Comparison of ENCODE assay signal across 21 mouse cellular contexts in genomic region chr1:139478898-139479297, GRCm38 (mm10). TPM values are rescaled to one million over a fixed set of nuclear protein-coding genes. Genes with fewer than 3 reads are reported as not detected.
DNase-seq lines count a peak whose midpoint lies in the region; ATAC-seq and TF ChIP-seq lines count a peak whose summit lies in the region.
"Had no signal": no experiment of that assay in that cellular context is flagged by ENCODE, and none has a peak within 500 bp of the region (broad histone marks: within the 10 kb centered on the region; RNA-seq: fewer than 3 reads in every experiment).

No protein-coding gene starts in this region.

- no peak overlapping the region for H3K4me3 ChIP-seq in hindbrain, embryonic 14.5 days (replicated peaks; ENCODE audit: low read length)
- no peak overlapping the region for H3K4me3 ChIP-seq in hindbrain, embryonic 13.5 days
- no peak overlapping the region for H3K4me3 ChIP-seq in forebrain, postnatal 0 days (ENCODE audit: low read depth, low read length)
- H3K4me3 ChIP-seq: embryonic facial prominence, embryonic 13.5 days; midbrain, embryonic 10.5 days; stomach, embryonic 15.5 days had no signal

- no peak overlapping the region for H3K9ac ChIP-seq in hindbrain, embryonic 14.5 days
- H3K9ac ChIP-seq in hindbrain, embryonic 13.5 days: no peak overlapping the region
- H3K9ac ChIP-seq in forebrain, postnatal 0 days: no peak overlapping the region
- H3K9ac ChIP-seq: embryonic facial prominence, embryonic 13.5 days; stomach, embryonic 15.5 days had no signal

- no peaks in the 10 kb centered on the region for H3K9me3 ChIP-seq in hindbrain, embryonic 14.5 days (ENCODE audit: control insufficient read depth, low read length)
- H3K9me3 ChIP-seq in hindbrain, embryonic 13.5 days: no peaks in the 10 kb centered on the region
- H3K9me3 ChIP-seq in forebrain, postnatal 0 days (ENCODE audit: low read length): no peaks in the 10 kb centered on the region
- H3K9me3 ChIP-seq: embryonic facial prominence, embryonic 13.5 days; midbrain, embryonic 10.5 days; stomach, embryonic 15.5 days had no signal

- H3K27me3 ChIP-seq in hindbrain, embryonic 14.5 days (ENCODE audit: control insufficient read depth, insufficient read depth, low read length): no peaks in the 10 kb centered on the region
- H3K27me3 ChIP-seq in hindbrain, embryonic 13.5 days: no peaks in the 10 kb centered on the region
- H3K27me3 ChIP-seq in forebrain, postnatal 0 days (ENCODE audit: insufficient read depth, low read length): no peaks in the 10 kb centered on the region
- H3K27me3 ChIP-seq: embryonic facial prominence, embryonic 13.5 days; stomach, embryonic 15.5 days had no signal

- 89% methylated on average over 11 of the region's 11 CpGs for WGBS in hindbrain, embryonic 14.5 days
- 91% methylated on average over 11 of the region's 11 CpGs for WGBS in hindbrain, embryonic 13.5 days
- WGBS in forebrain, postnatal 0 days: 75% methylated on average over 11 of the region's 11 CpGs

- no peak overlapping the region for H3K4me2 ChIP-seq in hindbrain, embryonic 14.5 days (replicated peaks)
- no peak overlapping the region for H3K4me2 ChIP-seq in hindbrain, embryonic 13.5 days
- no peak overlapping the region for H3K4me2 ChIP-seq in forebrain, postnatal 0 days (ENCODE audit: low read depth)
- H3K4me2 ChIP-seq: embryonic facial prominence, embryonic 13.5 days; stomach, embryonic 15.5 days had no signal

- no peak for TF ChIP-seq CTCF in forebrain, postnatal 0 days (IDR thresholded peaks at IDR 0.05; ENCODE audit: low read depth)

- no peak for ATAC-seq in hindbrain, embryonic 14.5 days (ENCODE audit: low FRiP score)
- no peak for ATAC-seq in hindbrain, embryonic 13.5 days (ENCODE audit: low FRiP score)
- ATAC-seq in forebrain, postnatal 0 days: peak; percentile 30; the same call in 1 of the 2 replicates

- peak; percentile 27 for DNase-seq in hindbrain, embryonic 14.5 days (ENCODE audit: low spot score)
- peak; percentile 2 for DNase-seq in lung, postnatal 10 days
- DNase-seq in lung, postnatal 36 days: no peak
- peak; percentile 26 for DNase-seq in right cerebral cortex, postnatal 14 days
- DNase-seq in right cerebral cortex, adult 18-20 months: no peak
- DNase-seq in forebrain, postnatal 0 days: peak; percentile 21
- no peak for DNase-seq in spleen, adult 12 weeks (ENCODE audit: low spot score)
- DNase-seq: cerebellum, adult 9-10 months; gastrocnemius, postnatal 36 days; kidney, adult 11 months; liver; lung, adult 18-20 months; thymus, adult 18-20 months had no signal

- H3K4me1 ChIP-seq in hindbrain, embryonic 14.5 days (replicated peaks; ENCODE audit: control insufficient read depth, insufficient read depth, low read length): no peaks in the 10 kb centered on the region
- H3K4me1 ChIP-seq in hindbrain, embryonic 13.5 days (replicated peaks): no peaks in the 10 kb centered on the region
- H3K4me1 ChIP-seq in forebrain, postnatal 0 days (ENCODE audit: insufficient read depth): no peaks in the 10 kb centered on the region
- H3K4me1 ChIP-seq: embryonic facial prominence, embryonic 13.5 days; midbrain, embryonic 10.5 days; stomach, embryonic 15.5 days had no signal

- no peak overlapping the region for H3K27ac ChIP-seq in hindbrain, embryonic 14.5 days
- no peak overlapping the region for H3K27ac ChIP-seq in hindbrain, embryonic 13.5 days
- no peak overlapping the region; the same call in 1 of the 2 replicates for H3K27ac ChIP-seq in forebrain, postnatal 0 days (ENCODE audit: low read depth, low read length)
- H3K27ac ChIP-seq: embryonic facial prominence, embryonic 13.5 days; midbrain, embryonic 10.5 days; stomach, embryonic 15.5 days had no signal

- peaks cover 11% of the 10 kb centered on the region for H3K36me3 ChIP-seq in hindbrain, embryonic 14.5 days (replicated peaks; ENCODE audit: control insufficient read depth, insufficient read depth)
- H3K36me3 ChIP-seq in hindbrain, embryonic 13.5 days: peaks cover 30% of the 10 kb centered on the region
- no peaks in the 10 kb centered on the region for H3K36me3 ChIP-seq in forebrain, postnatal 0 days (ENCODE audit: insufficient read depth)

RNA-seq across cellular contexts. Expression of gene F13b, which starts 22.6 kb away (rescaled TPM):
- not detected in 2 replicates for polyA plus RNA-seq in hindbrain, embryonic 14.5 days (2014; fragmentation: Nextera tagmentation; extraction: Ambion mirVana)
- not detected in 2 replicates for polyA plus RNA-seq in hindbrain, embryonic 13.5 days (2015; fragmentation: Nextera tagmentation; extraction: Ambion mirVana)
- total RNA-seq in forebrain, postnatal 0 days (2014; rRNA removed): not detected in 2 replicates
- polyA plus RNA-seq in forebrain, postnatal 0 days (2015; fragmentation: Nextera tagmentation; extraction: Ambion mirVana): not detected in 2 replicates
- total RNA-seq: gastrocnemius, postnatal 36 days; left cerebral cortex, postnatal 36 days had no signal
- polyA plus RNA-seq: C2C12; embryonic facial prominence, embryonic 13.5 days; heart, postnatal 0 days; large intestine, adult 2 months; midbrain, embryonic 10.5 days had no signal

RNA-seq across cellular contexts. Expression of gene Aspm, which starts 24.3 kb away (rescaled TPM):
- polyA plus RNA-seq in hindbrain, embryonic 14.5 days (2014; fragmentation: Nextera tagmentation; extraction: Ambion mirVana): 3.7 and 5.3 TPM in 2 replicates
- polyA plus RNA-seq in hindbrain, embryonic 13.5 days (2015; fragmentation: Nextera tagmentation; extraction: Ambion mirVana): 4.5 and 4.9 TPM in 2 replicates
- total RNA-seq in forebrain, postnatal 0 days (2014; rRNA removed): 3.2 and 5.4 TPM in 2 replicates
- 1.2 and 1.7 TPM in 2 replicates for polyA plus RNA-seq in forebrain, postnatal 0 days (2015; fragmentation: Nextera tagmentation; extraction: Ambion mirVana)

RNA-seq across cellular contexts. Expression of gene Zbtb41, which starts 56.8 kb away (rescaled TPM):
- 25.5 and 29.5 TPM in 2 replicates for polyA plus RNA-seq in hindbrain, embryonic 14.5 days (2014; fragmentation: Nextera tagmentation; extraction: Ambion mirVana)
- 12.8 and 13.6 TPM in 2 replicates for polyA plus RNA-seq in hindbrain, embryonic 13.5 days (2015; fragmentation: Nextera tagmentation; extraction: Ambion mirVana)
- 47.6 and 57.3 TPM in 2 replicates for total RNA-seq in forebrain, postnatal 0 days (2014; rRNA removed)
- polyA plus RNA-seq in forebrain, postnatal 0 days (2015; fragmentation: Nextera tagmentation; extraction: Ambion mirVana): 7.3 and 10.9 TPM in 2 replicates

Comparison
In these comparisons a context has a peak if more than half of its experiments do, and no peak if none do; other contexts are left out.
1. DNase-seq: peak in hindbrain, embryonic 14.5 days (single experiment), lung, postnatal 10 days (single experiment), right cerebral cortex, postnatal 14 days (single experiment) and forebrain, postnatal 0 days (single experiment); none in lung, postnatal 36 days (single experiment), right cerebral cortex, adult 18-20 months (single experiment) and spleen, adult 12 weeks (single experiment).